Mouse (Mus musculus): ENCODE data around the gene Rnaseh2c.

- TF ChIP-seq GATA1 (IDR thresholded peaks at IDR 0.05; ENCODE audit: low read length) (no peak), TAL1 (IDR thresholded peaks at IDR 0.05; ENCODE audit: low read length) (no peak)
These were observed 42.9 kb upstream of the Rnaseh2c start for GRCm38 (mm10) chr19:5558770-5559169.
